Mouse (Mus musculus): ENCODE results near the gene Sfmbt1.
A peak's percentile ranks its signal among the peaks of the same experiment; 100 is the strongest.

Gene Sfmbt1

DNA sequence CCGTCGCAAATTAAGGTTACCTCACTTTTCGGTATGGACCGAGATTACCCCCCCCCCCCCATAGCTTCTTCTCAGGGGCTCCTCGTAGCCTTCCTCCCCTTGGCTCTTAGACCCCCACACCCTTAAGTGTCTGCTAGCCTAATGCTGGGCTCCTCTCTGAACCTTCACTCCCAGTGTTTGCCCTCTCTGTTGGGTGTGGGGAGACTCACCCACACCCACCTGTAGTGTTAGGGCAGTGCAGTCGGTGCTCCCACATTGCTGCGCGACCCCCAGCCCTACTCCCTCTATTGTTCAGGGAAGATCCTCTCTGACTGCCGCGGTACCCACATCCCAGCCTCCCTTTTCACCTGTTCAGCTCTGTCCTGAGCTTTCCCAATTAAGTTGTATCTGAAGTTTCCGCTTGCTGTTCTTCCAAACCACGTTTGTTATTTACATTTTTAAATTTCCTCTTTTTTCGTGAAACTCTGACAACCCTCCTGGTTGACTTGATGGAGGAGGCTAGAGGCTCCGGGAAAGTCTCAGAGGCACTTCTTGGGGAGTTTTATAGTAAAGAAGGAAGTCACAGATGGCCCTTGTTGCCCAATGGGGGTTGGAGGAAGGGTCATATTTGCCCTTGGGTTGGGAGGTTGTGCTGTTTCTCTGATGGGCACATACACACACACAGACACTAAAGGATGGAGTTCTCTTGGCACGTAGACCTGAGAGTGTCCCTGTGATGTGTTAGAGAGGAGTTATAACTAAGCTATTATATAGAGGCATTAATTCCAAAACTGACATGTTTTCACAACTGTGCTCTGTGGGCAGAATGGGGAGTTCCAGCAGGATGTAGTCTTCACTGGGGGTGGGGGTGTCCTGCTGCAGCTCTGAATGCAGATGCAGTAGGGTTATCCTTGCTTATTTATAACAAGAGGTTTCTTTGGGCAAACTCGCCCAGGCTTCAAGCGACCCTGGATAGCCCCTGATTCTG, 111.8 kb downstream of the Sfmbt1 start:
- no peak for DNase-seq (ENCODE audit: low spot score)

DNA sequence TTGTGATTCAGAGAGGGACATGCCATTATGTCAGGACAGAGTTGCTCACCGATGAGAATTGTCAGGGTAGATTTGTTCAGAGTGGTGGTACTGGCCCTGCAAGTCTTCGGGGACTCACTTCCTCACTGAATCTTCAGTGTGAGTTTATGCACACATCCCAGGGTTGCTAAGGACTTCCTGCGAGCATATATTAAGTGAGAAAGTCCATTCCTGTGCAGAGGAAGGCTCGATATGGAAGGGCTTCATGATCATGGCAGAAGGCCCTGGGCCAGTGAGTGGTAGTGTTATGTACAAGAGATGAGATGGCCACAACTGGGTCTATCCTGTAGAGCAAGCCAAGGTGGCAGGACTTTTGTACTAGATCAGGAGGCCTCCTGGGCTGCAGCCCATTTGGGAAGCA, 112.8 kb downstream of the Sfmbt1 start:
- no peak for DNase-seq (ENCODE audit: low spot score)

DNA sequence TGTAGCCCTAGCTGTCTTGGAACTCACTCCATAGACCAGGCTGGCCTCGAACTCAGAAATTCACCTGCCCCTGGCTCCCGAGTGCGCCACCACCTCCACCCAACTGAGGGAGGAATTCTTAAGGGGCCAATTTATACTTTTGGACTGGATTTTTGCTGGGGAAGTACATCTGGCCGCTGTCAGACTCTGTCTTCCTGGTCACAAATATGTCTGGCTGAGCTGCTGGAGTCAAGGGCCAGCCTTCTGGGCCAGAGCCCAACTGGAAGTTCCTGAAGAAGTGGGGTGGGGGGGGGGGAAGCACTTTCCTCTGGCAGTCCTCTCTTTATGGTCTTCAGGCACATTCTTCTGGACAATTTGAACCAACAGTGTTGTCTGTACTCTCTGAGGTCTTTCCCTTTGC, 113.4 kb downstream of the Sfmbt1 start:
- DNase-seq (ENCODE audit: low spot score), result no peak

DNA sequence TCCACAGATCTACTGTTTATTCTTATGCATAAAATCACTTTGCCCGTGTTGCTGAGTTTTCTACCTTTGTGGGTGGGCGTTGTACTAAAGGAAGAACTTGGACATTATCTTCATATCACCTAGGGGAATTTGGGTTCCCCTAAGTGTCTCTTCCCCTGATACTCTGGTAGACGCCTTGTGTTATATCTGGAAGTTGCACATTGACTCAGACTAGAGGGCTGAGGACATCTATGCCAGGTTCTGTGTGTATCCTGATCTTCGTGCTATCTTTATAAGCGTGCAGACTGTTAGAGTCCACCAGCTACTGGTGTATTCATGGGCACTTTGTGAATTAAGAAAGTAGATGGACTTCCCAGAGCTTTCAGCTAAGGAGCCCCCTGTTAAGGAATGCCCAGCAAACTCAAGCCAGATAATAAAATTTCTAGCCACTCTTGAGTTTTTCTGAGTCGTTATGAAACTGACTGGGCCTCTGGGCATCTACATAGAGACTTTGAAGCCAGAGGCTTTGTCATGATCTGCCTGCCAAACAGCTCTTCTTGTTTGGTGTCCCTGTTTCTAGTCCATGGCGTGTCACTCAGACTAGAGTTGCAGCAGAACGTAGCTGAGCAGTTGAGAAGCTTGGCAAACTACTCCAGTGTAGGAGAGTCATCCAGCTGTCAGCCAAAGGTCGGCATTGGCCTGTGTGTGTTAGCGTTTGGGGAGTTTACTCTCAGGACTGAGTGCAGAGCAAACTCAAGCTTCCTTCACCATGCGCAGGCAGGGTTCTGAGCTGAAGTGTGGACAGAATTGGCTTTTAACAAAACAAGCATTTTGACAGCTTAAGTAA, 114.2 kb downstream of the Sfmbt1 start:
- no peak for DNase-seq (ENCODE audit: low spot score)

DNA sequence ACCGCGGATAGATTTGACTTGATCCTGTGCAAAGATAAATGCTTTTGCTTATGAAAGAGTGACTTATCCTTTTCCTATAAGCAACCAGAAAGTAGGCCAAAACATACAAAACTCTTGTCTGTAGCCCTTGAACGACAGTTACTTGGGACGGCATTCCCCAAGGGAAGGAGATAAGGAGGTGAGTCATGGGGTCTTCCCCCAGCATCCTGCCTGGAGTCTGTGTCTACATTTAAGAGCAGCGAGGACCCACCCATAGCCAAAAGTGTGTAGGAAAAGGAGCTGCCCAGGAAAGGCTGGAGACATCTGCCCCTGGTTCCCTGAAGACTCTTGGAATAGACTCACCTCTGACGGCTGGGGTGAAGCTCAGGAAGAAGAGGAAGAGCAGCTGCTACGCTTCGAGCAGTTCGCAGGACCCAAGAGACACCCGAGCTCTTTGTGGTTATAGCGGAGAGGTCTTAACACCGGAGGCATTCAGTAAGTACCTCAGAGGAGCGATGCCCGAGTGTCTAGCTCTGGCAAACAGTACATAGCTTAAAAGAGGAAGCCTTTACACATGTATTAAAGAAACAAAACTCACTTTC, 122.9 kb downstream of the Sfmbt1 start:
- no peak for DNase-seq (ENCODE audit: low spot score)

DNA sequence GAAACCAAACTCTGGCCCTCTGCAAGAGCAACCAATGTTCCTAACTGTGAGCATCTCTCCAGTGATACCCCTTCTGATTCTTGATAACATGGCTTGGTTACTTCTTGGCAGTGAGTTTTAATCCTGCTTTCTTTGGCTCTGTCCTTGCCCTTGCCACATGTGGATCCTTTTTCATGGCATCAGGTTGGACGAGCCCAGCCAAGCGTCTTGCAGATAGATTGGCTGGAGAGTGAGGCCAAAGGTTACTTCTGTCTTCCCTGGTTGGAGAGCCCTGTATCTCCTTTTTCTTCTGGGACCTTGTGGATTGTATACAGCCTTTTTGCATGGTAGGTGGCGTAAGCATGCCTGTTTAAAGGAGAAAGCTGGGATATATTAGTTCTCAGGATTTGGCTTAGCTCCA, 129.1 kb downstream of the Sfmbt1 start:
- DNase-seq (ENCODE audit: low spot score), result no peak

DNA sequence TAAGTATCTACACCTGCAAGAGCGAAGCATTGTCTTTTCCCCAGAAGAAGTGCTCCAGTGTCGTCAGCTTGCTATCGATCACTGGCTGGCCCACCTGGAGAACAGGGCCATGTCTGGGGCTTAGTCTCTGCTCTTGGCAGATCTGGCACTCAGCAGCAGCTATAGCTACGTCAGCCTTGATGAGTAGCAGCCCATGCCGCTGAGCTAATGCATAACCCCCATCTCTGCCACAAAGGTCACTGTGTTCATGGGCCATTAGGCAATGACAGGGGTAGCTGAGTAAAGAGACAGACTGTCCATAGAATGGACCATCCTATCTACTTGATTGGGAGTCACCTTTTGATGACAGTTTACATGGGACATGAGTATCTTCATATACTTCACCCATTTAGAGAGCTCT, 135.9 kb downstream of the Sfmbt1 start:
- no peak for DNase-seq (ENCODE audit: low spot score)

DNA sequence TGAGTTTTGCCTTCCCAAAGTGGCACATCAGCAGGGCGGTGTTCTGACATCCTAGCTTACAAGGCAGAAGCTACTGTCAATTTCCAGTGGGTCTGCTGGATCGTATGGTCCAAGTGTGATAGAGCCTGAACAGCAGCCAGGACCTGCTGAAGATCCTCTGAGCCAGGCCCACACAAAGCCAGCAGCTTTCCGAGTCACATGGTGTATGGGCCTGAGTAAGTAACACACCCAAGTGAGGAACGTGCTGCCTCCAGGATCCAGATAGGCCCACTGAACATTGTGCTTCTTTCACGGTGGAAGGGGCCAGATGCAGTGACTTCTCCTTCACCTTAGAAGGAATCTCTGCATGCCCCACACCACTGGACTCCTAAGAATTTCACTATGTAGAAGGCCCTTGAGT, 137.7 kb downstream of the Sfmbt1 start:
- DNase-seq (ENCODE audit: low spot score), result no peak

DNA sequence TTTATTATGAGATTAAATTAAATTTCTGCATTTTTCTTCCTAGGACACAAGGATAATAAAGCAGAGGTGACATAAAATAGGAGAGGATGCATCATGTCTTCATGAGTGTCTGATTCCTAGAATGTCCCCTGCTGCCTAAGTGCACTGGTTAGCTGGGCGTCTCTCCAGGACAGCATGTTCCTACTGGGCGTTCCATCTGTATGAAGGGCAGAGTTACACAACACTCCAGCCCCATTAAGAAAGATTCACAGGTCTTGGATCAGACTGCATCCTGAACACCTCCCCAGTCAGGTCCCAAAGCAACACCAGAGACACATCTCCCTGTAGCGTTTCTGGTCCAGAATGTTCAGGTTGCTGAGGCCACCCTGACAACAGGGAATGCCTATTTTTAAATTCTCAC, 140.7 kb downstream of the Sfmbt1 start:
- peak; percentile 44 for DNase-seq (ENCODE audit: low spot score)

DNA sequence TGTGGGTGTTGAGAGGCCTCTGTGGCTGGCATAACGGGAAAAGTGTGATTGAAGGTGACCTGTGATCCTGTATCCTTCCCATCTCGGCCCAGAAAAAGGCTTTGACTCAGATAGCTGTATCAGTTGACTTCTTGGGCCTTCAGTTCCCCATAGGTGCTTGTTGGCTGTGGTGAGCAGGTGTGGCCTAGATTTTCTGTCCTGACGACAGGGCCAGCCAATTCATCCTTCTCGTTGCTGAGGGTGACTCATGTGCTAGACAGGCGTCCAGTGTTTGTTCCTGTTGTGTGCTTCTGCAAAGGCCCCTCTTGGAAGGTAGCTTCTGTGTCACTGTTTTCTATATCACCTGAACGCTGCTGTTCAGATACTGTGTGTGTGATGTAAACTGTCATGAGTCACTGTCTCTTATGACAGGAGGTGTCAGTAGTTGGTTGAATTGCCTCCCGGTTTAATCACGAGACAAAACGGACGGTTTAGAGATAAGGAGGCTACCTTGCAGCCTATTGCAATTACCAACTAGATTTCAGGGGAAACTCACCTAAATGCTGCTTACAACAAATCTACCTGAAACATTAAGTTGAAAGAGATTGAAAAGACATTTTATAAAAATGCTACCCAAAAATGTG, 142.3 kb downstream of the Sfmbt1 start:
- DNase-seq (ENCODE audit: low spot score), result no peak

DNA sequence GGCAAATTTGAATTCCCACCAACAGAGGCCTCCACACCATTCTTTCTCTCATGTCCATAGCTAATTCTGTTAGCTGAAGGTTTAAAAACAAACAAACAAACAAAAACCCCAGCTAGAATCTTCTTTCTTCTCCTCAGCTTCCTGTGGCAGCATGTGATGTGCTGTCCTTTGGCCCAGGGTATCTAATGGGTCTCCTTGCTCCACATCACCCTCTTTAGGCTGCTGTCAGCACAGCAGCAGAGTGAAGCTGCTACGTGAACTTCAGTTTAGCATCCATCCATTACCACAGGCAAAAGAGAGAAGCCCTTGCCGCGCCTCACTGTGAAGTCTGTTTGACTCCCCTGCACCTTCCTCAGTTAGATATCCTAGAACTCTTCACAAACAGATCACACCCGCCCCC, 143.3 kb downstream of the Sfmbt1 start:
- no peak for DNase-seq (ENCODE audit: low spot score)

DNA sequence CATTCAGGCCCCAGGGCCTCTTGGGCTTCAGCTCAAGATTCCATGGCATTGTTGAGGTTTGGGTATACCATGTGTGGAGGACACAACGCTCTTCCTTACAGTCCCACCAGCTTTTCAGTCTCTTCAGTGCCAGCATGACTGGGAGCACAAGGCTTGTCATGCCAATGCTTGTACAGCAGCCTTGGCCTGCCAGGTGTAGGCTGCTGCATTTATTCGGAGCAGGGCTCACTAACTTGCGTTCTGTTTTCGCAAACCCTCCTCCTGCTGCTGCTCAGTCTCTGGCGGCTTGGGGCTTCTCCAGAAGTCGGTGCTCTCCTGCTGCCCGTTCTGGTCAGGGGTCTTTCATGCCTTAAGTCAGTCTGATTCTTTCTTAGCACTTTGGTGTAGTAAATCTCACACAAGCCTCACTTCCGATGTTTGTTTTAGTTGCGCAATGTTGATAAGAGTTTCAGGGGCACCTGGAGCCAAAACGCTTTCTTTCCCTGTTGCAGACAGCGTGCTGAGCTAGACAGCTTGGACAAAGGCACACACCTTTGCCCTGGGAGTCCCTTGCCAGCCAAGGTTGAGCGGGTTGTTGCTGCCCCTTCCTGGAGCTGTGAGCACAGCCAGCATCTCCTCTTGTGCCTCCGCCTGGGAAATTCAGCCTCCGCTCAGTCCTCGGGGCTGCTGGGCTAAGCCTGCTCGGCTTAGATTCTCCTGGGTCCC, 146.9 kb downstream of the Sfmbt1 start:
- no peak for DNase-seq (ENCODE audit: low spot score)

DNA sequence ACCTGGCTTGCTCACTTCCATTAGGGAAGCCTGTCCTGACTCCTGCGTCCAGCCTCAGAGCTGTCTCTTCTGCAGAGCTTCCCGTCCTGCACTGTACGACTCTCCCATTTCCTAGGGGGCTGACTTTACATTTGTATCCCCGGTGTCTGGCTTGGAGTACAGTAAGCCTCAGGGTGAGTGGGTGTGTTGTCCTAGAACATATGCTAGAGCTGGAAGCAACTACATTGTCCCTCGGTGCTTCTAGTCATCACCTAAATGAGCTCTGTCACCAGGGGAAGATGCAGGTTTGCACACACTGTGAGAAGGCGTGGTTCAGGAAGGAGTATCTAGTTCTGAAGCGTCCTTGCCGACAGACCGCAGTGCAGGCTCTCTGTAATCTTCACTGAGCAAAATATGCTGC, 147.7 kb downstream of the Sfmbt1 start:
- no peak for DNase-seq (ENCODE audit: low spot score)

DNA sequence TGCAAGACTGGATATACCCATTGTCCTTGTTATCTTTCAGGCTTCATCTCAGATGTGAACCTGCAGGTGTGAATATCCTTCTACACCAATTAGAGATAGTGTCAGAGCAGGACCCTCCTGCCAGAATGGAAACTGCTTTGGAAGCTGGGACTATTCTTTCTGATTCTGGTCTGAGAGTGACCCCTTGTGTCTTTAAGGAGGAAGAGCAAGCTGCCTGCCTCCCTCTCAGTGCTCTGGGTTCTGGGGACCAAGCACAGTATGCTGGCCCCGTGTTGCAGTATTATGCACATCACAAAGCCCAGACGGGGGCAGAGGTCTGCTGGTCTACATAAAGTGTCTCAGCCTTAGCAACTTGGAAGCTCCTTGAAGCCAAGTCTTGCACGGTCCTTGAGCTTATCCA, 150.7 kb downstream of the Sfmbt1 start:
- DNase-seq (ENCODE audit: low spot score), result no peak

DNA sequence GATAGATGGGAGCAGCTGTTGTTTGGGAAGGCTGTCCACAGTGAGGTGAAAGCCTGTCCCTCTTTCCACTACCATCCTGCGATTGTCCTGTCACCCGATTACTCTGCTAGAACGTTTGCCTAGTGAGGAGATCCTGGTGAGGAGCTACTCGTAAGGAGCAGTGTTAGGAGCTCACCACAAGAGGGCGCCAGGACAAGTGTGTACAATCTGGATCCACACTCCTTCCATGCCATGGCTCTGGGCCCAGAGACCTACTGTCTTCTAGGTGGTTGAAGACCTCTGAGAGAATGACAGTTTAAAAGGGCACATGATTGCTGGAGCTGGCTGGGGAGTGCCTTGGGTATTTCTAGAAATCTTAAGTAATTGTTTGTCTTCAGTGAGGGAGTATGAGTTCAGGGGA, 152.4 kb downstream of the Sfmbt1 start:
- peak; percentile 54 for DNase-seq (ENCODE audit: low spot score)

DNA sequence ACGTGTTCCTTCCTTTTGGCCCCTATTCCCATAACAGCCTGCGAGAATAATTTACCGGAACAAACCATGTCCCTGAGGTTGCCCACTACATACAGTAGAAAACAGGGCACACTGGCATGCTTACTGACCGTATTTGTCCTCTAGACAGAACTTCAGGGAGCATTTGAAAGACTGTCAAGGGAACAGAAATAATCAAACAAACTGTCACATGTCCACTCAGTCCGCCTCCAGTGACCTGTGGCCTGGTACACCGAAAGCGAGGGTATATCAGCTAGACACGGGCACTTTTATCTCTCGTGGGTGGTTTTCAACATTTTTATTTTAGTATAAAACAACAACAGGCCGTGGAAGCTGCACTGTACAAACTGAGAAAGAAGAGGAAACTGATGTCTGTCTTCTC, 154.2 kb downstream of the Sfmbt1 start:
- no peak for DNase-seq (ENCODE audit: low spot score)

DNA sequence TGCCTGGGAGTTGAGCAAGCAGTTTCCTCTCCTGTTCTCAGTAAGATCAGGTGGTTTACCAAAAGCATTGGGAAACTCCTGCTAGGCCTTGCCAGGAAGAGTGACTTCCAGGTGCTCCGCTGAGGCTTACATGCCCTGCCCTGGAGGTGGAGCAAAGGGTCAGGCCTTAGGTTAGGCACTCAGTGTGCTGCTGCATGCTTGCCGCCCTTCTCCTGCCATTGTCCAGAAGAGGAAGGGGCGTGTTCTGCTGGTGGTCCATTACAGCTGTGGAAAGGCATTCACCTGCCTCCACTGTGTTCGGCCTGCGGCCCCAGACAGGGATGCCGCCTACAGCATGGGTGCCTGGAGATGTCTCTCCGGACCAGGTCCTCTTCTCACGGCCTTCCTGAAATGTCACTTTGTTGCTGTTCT, 154.7 kb downstream of the Sfmbt1 start:
- no peak for DNase-seq (ENCODE audit: low spot score)

DNA sequence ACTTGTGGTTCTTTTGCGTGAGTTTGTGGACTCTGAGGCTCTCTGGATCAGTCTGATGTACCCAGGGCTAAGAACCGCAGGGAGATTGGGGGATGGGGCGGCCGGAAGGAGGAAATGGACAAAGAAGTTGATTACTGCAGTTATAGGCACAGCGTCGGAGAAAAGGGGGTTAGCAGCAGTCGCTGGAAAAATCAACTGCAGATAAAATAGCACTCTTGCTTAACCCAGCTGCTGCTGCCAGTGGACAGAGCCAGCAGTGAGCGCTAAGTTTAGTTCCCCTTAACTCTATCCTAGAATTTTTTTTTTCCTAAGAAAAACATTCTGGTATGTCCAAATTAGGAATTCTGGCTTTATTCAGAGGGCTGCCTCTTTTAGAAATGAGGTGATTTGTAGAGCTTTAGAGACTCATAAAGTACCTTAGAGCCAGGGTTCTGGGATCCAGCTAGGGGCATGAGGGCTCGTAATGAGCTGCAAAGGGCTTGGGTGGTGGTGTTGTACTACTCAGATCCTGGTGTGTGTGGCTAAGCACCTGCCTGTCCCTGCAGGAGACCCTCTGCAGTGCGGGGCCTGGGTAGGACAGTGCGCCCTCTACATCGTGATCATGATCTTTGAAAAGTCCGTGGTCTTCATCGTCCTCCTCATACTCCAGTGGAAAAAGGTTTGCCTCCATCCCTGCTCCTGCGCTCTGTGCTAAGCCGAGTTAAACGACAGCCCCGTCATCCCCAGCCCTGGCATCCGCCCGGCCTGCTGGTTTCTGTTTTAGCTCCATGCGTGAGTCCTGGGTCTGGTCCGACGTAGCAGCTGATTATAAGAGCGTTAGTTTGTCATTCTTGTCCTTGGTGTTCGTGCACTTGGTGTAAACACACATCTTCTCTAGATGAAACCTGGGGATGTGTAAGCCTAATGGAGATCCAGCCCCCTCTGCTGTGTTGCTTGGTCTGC, 155.8 kb downstream of the Sfmbt1 start:
- no peak for DNase-seq (ENCODE audit: low spot score)

Measured in testis, postnatal 14 days (tissue).